Mouse (Mus musculus): ENCODE results near the gene Cdhr1.
A peak's percentile ranks its signal among the peaks of the same experiment; 100 is the strongest.

Gene Cdhr1

DNA sequence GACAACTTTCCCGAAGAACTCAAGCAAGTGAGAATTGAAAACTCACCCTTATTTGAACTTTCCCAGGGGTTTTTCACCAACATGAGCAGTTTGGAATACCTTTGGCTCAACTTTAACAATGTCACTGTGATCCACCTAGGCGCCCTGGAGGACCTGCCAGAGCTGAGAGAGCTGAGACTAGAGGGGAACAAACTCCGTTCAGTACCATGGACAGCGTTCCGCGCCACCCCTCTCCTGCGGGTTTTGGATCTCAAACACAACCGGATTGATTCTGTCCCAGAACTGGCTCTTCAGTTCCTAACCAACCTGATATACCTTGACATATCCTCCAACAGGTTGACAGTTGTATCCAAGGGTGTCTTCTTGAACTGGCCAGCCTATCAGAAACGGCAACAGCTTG, 29.6 kb downstream of the Cdhr1 start:
- DNase-seq (ENCODE audit: low spot score), result peak; percentile 61

DNA sequence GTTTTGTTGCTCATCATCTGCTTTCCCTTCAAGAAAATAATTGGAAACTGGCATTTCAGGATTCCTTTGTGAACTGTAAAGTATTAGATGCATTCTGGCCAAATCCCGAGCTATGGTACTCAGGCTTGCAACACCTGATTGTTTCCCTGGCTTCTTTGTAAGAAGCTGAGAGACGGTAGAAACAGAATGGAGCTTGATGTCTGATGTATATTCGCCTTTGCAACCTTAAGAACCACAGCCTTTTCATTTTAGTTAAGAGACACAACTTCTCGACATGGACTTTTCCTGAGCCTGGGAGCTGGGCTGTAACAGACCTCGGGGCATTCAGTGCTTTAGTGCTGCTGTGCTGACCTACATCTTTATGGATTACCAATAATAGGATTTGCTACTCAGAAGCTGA, 30.5 kb downstream of the Cdhr1 start, which contains the start of gene Lrit2:
Gene Lrit2 (plus strand): TSS at position 301 of the 400 bp plus-strand sequence.
- no peak for DNase-seq (ENCODE audit: low spot score)

DNA sequence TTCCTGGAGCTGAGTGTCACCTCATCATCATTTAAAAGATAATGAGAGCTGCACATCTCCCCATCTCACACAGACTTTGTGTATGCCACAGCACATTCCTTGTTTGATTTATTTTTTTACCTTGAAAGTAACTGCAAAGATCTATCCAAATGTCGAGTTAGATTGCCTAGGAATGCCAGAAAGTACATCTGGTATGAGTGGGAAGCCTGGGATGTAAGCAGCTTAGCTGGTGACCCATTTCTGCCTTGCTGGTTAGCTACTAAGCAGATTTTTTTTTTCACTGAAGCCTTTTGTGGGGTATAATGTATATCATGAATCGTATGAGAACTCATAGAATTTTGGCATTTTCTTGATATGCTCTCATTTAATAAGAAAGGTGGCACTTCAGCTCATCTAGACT, 31.5 kb downstream of the Cdhr1 start:
- no peak for DNase-seq (ENCODE audit: low spot score)

DNA sequence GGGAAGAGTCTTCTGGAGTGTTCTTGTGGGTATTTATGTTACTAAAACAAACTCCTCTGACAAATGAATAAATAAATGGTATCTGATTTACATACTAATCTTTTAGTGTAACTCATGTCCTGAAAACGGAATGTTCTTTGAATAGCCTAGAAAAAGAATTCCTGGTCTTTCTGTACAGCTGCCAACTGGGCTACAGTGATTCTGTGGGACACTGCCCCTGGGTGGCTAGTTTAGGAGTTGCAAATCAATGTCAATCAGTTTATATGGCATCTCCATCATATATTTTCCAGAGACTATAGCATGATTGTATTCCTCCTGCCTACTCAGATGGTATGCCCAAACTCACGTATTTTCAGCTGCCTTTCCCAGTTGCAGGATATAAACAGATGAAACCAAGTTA, 33.3 kb downstream of the Cdhr1 start:
- DNase-seq (ENCODE audit: low spot score), result no peak

DNA sequence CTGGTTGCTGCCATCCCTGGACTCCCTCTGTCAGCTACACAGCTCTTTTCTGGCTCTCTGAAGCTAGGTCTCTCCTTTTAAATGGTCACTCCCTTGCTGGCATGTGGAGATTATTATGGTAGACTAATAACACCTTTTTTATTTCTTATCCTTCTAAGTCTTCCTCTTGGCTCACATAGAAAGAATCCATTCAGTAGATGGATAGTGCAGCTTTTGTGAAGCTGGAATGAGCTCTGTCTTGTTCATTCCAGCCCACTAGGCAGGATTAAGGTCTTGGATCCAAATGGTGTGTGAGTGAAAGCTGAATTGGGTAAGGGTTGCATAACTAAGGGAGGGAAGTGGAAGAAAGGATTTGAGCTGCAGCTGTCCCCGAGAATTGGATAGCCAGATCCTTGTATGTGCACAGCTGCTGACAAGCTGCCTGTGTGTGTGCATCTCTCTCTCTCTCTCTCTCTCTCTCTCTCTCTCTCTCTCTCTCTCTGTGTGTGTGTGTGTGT, 49.2 kb downstream of the Cdhr1 start, which contains the start of gene Rgr:
Gene Rgr (minus strand): TSS at position 51 of the 497 bp plus-strand sequence.
- no peak for DNase-seq (ENCODE audit: low spot score)

DNA sequence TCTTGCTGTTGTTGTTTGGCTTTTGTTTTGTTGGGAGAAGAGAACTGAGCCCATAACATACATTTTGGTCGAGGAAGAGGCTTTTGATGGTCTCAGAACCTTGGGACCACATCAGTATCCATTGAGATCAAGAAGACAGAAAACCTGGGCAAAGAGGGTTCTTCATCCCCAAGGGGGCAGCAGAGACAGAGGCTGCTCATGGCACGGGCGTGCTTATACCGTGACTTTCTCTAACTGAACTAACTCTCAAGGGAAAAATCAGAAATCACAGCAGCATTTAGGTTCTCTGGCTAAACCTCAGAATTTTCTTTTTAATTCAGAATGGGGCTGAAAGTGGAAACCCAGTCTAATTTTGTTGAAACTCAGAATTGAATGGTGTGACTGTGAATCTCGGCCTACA, 63.7 kb downstream of the Cdhr1 start:
- DNase-seq (ENCODE audit: low spot score), result no peak

DNA sequence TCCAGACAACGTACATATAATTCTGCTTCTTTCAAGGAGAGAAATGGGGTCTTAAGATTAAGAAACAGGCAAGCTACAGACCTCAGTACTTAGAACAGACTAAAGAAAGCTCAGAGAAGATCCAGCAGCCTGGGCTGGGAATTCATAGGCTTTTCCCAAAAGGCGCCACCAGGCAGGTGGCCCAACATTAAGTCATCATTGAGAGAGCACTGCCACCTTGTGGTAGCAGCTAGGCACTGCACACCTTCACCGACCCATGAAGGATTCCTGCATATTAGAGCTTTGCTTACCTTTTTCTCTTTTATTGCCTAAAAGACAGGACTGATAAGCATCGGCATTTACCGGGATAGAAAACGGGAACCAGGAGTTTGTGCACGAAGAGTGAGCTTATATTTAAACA, 64.9 kb downstream of the Cdhr1 start:
- peak; percentile 62 for DNase-seq (ENCODE audit: low spot score)

DNA sequence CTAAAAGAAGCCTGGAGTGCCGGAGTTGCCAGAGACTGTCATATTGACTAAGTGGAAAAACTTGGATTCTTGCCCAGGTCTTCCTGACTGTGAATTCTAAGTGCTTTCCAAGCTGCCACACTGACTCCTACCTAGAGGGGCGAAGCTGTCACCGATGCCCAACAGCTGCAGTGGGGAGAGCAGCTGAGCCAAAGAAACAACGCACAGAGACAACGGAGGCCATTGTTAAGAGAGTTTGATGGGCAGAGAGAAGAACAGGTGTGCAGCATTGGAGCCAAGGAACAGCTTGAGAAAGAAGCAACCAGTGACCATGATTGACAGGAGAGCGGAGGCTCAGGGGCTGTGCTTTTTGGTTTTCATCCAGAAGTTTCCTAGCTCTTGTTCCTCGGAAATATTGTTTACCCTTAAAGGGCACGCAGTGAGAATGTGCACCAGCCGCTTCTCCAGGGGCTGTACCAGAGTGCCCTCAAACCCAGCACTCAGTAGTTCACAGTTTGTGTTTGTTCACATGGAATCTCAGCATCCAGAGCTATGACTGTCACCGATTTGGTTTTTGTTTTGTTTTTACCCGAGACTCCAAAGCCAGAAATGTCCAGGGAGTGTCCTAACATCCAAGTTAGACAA, 65.6 kb downstream of the Cdhr1 start:
- DNase-seq (ENCODE audit: low spot score), result no peak

DNA sequence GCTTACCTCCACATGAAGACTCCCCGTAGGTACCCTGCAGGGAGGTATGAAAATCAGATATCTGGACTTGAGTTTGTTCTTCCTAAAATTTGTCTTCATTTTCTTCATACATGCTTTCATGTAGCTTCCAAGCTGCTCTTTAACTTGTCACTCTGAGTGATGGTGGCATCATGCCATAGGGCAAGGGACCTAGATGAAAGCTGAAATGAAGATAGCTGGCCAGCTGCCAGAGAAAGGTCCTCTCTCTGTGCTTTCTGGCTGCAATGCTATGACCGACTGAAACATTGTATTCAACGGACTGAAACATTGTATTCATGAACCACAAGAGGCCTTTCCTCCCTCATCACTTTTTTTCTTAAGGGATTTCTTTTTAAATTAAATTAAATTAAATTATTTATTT, 69.6 kb downstream of the Cdhr1 start:
- no peak for DNase-seq (ENCODE audit: low spot score)

DNA sequence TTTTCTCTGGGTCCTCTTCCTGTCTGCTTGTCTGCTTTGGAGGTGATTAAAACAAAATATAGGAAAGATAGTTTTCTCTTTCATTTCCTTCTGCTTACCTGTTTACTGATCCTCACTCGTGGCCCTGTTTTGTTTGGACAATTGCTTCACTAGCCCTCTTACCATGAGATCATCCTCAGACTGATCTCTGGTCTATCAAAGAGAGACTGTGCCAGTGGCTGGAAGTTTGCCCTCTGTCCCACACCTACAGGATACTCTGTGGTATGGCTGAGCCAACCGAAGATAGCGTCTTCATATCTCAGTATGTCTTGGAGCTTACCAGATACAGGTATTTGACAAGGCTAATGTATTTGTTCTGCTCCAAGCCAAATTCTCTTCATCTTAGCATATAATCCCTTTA, 70.2 kb downstream of the Cdhr1 start:
- DNase-seq (ENCODE audit: low spot score), result no peak

All from ovary, postnatal 14 days (tissue).